Mouse (Mus musculus) heart, postnatal 10 days (tissue): ENCODE results near the gene Sec1. TPM values are rescaled to one million over a fixed set of nuclear protein-coding genes. Genes with fewer than 3 reads are reported as not detected.
A peak's percentile ranks its signal among the peaks of the same experiment; 100 is the strongest.
"Not testable (repeated sequence)": the region's sequence is repeated elsewhere in the genome, so short reads cannot be mapped to it uniquely, and the experiment has no call there.

Experiments used
- DNase-seq, 2 experiments: peaks; one replicate each; pipeline ENCODE4 v3.0.0; 2021
- intact Hi-C: fragments of 180-260 bp; cut with DNase I; formaldehyde crosslinking; loops from one replicate; pipeline ENCODE4 v1.15.1; 2025
- total RNA-seq, 2 experiments: library from RNA; stranded (reverse); gene quantifications; 2 replicates each; pipeline ENCODE4 v1.2.3; 2021

Gene Sec1
- total RNA-seq, 2 experiments from 2014 or later = 0.22 TPM; not detected in 1

GRCm38 (mm10) chr7:45683396-45684050 is 10.7 kb downstream of the Sec1 start, which contains the start of gene Ntn5:
Ntn5 (plus strand) TSS chr7:45684022.
- DNase-seq = no peak
- intact Hi-C loops = loop anchor here (2.0 kb wide), 1 partner anchor 43 kb away; no protein-coding TSS in a partner anchor

DNA sequence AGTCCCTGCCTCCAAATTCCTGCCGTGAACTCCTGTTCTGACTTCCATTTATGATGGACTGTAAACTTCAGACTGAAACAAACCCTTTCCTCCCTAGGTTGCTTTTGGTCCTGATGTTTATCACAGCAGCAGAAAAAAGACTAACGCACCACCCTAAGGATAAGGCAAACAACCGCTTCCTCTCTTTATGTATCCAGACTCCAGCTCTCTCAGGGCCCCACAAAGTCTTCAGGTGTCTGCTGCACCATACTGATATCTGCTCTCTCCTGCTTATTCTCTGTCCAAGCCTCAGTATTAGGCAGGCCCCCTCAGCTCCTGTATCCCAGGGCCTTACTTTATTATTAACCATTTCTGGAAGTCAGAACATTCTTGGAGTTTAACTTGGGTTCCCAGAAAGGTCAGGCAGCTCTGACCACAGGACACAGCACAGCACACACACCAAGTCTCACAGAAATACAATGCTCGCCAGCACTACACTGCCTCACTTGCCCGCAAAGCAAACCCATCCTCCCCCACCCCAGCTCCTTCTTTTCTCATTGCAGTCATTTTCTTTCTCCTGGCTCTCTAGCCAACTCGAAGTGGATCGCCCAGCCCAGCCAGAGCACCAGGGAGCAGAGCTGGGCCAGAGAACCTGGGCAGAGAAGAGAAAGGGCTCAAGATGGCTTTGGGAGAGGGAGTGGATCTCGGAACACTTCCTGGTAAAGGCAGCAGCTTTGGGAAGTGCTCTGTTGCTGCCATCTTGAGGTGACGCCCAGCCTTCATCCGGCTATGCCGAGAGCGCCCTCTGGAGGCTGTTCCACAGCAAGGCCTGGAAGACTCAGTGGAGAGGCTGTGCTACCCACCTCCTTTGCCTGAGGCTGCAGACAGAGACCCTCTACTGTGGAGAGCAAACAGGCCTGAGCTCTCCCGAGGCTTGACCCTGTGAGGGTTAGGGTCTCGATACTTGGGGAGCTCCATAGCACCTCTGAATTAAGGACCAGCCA is 11.8 kb downstream of the Sec1 start:
- intact Hi-C loops = loop anchor here (1.0 to 2.0 kb wide), 2 partner anchors 42 to 89 kb away; no protein-coding TSS in a partner anchor
- DNase-seq = peak; percentile 91 to 95

DNA sequence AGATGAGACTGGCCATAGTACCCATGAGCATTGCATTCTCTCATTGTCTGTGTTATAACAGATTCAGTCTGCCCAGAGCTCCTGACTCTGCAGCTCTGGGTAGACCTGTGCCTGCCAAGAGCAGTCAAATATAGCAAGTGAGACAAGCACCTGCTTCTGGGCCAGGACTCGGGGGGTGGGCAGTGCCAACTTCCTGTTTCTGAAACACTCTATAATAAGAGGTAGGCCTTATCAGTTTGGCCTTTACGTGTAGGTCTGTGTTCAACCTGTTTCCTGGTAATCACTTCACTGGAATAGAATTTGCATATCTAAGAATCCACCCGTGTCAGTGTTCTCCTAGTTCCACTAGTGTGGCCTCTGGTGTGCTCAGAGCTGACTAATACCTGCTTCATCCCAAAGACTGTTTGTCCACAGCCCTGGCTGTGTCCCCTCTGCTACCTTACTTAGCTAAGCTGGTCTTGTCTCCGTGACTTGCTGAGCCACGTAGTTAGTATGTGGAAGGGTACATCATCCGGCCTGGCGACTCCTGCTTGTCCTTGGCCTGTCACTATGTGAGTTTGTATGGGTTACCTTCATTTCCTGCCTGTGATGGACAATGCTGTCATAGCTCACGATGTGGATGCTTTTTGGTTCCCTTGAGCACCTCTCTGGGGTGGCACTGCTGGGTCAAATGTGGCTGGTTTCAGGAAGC is 13.0 kb downstream of the Sec1 start:
- intact Hi-C loops = loop anchor here (2.0 kb wide), 1 partner anchor 52 kb away; no protein-coding TSS in a partner anchor
- peak; percentile 80 to 86 for DNase-seq

- intact Hi-C loops = loop anchor here (2.0 kb wide), 1 partner anchor 51 kb away; no protein-coding TSS in a partner anchor
- DNase-seq = peak; percentile 72 to 81
Observed at GRCm38 (mm10) chr7:45679966-45680621, 14.1 kb downstream of the Sec1 start.

DNA sequence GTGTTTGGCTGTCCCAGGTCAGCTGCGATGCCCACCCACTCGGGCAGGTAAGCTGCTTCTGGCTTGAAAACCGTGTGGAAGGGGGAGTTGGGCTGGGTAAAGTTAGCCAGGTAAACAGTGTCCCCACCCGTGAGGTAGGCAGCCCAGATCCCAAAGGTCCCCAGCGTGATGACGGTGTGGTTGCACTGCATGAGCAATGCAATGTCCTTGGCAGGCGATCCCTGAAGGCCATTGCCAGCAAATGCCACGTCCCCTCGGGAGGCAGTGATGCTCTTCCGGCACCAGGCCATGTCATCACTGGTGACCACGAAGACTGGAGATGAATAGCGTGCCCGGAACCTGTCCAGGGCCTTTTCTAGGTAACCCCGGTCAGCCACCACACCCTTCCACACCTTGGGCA is 15.7 kb downstream of the Sec1 start:
- DNase-seq = no peak
- intact Hi-C loops = no loop called here

DNA sequence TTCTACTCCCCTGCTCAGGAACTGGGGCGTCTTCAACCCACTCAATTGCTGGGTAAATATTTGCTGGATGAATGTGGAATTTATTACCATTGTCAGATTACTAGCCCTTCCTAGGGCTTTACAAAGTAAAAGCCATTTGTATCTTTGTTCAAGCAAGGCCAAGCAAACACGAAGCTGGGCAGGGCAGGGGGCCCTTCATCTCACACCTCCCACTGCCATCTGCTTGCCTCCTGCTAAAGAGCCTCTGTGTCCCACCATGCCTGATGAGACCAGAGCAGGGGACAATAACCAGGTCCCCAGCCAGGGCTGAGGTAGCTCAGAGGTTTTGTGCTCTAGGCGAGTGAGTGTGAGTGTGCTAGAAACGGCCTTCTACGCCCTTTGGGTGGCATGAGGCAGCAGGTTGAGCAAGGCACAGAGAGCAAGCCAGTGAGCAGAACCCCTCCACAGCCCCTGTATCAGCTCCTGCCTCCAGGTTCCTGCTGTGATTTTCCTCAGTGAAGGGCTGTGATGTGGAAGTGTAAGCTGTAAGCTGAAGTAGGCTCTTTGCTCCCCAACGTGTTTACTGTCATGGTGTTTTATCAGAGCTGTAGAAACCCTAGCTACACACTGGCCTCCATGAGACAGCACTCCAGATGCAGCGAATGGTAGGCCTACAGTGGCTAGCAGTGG is 16.4 kb downstream of the Sec1 start:
- no peak for DNase-seq
- intact Hi-C loops = no loop called here

DNA sequence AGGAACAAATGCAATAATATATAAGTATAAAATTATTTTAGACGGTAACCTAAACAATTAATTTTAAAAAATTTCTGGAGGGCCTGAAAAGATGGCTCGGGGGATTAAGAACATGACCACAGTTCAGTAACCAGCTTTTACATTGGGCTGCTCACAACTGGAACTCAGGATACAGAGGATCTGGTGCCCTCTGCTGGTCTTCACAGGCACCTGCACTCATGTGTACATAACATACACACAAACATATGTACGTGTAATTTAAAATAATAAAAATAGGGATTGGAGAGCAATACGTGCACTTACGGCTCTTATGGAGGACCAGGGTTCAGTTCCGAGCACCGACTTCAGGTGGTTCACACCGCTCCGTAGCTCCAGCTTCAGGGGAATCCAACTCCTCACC is 25.3 kb downstream of the Sec1 start:
- no peak for DNase-seq
- intact Hi-C loops = no loop called here

GRCm38 (mm10) chr7:45667761-45668160 is 26.4 kb downstream of the Sec1 start:
- no peak for DNase-seq
- intact Hi-C loops = no loop called here

GRCm38 (mm10) chr7:45666161-45666560 is 28.0 kb downstream of the Sec1 start, which contains the start of gene Fut2:
Fut2 (minus strand) TSS chr7:45666394.
- intact Hi-C loops = no loop called here

DNA sequence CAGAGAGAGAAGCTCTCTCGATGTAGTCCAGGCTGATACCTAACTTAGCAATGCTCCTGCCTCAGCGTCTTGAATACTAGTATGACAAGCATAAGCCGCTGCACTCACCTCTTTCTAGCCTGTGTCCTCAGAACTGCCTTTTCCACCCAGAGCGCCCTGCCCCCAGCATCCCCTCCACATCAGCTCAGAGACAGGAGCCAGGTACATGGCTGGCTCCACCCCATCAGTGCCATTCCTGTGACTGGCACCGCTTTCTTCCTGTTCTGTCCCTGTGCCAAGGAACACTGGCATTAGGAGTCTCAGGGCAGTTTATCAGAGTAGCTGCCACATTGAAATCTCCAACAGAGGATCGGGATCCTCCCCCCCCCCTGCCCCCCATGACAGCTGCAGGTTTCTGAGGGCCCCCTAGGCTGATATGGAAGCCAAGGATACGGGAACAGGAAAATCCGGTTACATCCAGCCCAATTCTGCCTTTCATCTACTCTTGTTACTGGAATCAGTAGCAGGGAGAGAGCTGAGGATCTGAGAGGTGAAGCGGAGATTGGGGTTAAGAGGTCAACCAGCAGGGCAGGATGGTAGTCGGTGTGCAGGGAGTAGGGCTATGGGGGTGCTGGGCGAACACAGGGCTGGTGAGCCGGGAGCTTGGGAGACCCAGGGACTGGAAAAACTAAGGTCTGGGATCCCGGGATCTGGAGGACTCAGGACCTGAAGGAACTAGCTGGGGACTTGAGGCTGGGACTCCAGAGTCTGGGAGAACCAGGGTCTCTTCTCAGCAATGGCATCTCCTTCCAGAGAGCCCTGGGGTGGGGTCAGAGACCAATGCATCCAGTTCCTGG is 28.7 kb downstream of the Sec1 start:
- DNase-seq = no peak
- intact Hi-C loops = no loop called here

More at GRCm38 (mm10) chr7:45666161-45666560, 28.0 kb downstream of the Sec1 start, which contains the start of gene Fut2:
- no peak for DNase-seq

- intact Hi-C loops = not testable (repeated sequence)
Observed at GRCm38 (mm10) chr7:45661702-45662101, 32.5 kb downstream of the Sec1 start.

DNA sequence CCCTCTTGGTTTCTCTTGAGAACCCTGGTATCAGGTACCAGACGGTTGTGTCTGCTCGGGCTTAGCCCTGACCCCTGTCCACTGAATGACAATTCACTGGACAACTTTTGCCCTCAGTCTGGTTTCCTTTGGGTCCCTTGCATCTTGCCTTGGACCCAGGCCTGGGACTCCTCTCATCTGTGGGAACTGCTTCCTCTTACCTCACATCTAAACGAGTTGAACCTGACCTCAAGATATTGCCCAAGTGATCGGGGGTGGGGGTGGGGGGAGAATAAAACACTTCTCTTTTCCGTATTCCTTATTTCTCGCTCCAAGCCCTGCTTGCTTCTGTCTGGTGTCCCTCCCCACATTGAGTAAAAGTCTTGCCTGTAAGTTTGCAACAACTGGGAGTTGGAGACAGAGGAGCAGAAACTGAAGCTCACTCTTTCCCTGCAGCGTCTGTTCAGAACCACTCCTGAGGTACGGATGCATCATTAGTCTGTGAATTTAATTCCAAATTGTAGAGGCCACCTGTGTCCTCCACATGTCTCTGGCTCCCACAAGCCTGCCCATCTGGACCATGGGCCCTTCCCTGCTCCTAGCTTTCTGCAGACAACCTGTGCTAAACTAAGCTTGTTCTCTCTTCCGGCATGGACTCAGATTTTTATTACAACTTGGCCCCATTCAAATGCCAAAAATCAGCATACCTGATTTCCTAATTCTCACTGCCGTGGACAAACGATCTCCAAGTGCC is 33.3 kb downstream of the Sec1 start:
- intact Hi-C loops = no loop called here
- DNase-seq = no peak

More at GRCm38 (mm10) chr7:45661702-45662101, 32.5 kb downstream of the Sec1 start:
- DNase-seq = not testable (repeated sequence)

DNA sequence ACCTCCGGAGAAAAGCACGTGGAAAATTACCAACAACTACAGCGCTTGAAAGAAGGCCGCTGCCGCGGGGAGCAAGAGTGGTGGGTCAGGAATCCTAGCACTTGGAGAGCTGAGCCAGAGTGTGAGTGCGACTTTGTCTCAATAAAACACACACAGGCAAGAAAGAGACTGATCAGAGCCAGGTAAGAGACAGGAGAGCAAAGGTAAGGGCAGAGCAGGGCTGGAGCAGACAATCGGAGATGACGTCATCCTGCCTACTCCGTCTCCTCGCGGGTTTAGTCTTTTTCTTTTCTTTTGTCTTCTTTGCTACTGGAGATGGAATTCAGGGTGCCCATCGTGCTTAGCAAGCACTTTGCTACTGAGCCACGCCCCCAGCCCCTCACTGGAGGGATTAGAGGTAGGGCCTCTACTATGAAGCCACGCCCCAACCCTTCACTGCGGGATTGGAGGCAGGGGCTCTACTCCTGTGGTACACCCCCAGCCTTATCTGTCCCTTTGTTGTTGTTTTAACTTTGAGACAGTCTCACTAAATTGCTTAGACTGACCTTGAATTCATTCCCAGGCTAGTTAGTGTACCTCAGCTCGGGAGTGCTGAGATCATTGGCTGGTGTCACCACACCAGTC is 39.7 kb downstream of the Sec1 start:
- DNase-seq = no peak
- intact Hi-C loops = no loop called here

GRCm38 (mm10) chr7:45650484-45650883 is 43.7 kb downstream of the Sec1 start:
- intact Hi-C loops, DNase-seq: not testable (repeated sequence)

- intact Hi-C loops = no loop called here
- DNase-seq = peak; percentile 76 to 77
Observed at GRCm38 (mm10) chr7:45649351-45649750, 44.9 kb downstream of the Sec1 start.

DNA sequence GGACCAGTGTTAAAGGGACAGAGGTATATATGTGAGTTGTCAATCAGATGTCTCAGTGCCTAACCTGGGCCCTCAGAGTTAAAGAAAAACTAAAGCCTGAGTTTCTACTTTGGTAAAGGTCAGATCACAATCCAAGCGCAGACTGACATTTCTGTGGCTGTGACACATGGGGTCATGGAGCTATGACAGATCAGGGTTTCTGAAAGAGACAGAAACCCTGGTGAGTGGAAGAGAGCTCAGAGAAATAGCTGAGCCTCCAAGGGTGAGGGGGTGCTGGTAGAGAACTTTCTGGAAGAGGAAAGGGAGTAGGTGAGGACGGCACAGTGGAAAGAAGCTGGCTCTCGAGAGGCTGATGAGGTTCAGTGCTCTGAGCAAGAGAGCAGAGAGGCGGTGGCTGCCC is 47.5 kb downstream of the Sec1 start:
- no peak for DNase-seq
- intact Hi-C loops = no loop called here

- intact Hi-C loops = no loop called here
- no peak for DNase-seq
Observed at GRCm38 (mm10) chr7:45645591-45645971, 48.6 kb downstream of the Sec1 start.
